Mouse (Mus musculus): ENCODE results near the gene Col4a5. TPM values are rescaled to one million over a fixed set of nuclear protein-coding genes. Genes with fewer than 3 reads are reported as not detected.
A peak's percentile ranks its signal among the peaks of the same experiment; 100 is the strongest.

The Col4a5 gene
- total RNA-seq (2021), result 1 to 10 TPM; 5.5 to 6.3 TPM
- long read RNA-seq, experiment 1, result 0 reads
- long read RNA-seq, experiment 2, partial matches to known transcripts, result 0 of 3 reads
- long read RNA-seq, experiment 2, other reads (novel, unspliced or antisense), result 2 of 3 reads

- intact Hi-C loops (cut with DNase I), result no loop called here
- DNase-seq (ENCODE audit: low spot score in 2 of 2), result peak; percentile 4 to 15
Measured at GRCm38 (mm10) chrX:141475110-141475509, at the start of gene Col4a5. Gene Col4a5 (plus strand): TSS chrX:141475385.

GRCm38 (mm10) chrX:141436780-141437179, 38.4 kb upstream of the Col4a5 start:
- intact Hi-C loops (cut with DNase I), result no loop called here
- DNase-seq (ENCODE audit: low spot score in 2 of 2), result no peak

GRCm38 (mm10) chrX:141439423-141439822, 35.8 kb upstream of the Col4a5 start:
- DNase-seq (ENCODE audit: low spot score in 2 of 2), result no peak
- intact Hi-C loops (cut with DNase I), result no loop called here

DNA sequence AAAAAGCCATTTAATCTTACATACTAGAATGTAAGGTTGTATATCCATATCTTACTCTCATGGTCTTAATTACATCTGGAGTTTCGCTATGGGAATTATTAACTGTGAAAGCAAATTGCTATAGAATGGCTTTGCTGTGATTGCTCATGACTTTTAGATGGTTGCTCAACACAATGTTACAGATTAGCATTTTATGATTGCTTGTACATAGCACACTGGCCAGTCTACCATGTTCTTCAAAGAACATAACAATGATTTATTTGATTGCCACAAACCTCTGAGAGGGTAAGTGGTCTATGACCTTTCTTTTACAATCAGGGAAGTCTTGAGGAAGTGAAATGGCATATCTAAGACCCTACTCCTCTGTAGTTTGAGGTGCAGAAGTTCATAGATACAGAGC, 27.2 kb upstream of the Col4a5 start:
- intact Hi-C loops (cut with DNase I), result no loop called here
- DNase-seq (ENCODE audit: low spot score in 2 of 2), result no peak

DNA sequence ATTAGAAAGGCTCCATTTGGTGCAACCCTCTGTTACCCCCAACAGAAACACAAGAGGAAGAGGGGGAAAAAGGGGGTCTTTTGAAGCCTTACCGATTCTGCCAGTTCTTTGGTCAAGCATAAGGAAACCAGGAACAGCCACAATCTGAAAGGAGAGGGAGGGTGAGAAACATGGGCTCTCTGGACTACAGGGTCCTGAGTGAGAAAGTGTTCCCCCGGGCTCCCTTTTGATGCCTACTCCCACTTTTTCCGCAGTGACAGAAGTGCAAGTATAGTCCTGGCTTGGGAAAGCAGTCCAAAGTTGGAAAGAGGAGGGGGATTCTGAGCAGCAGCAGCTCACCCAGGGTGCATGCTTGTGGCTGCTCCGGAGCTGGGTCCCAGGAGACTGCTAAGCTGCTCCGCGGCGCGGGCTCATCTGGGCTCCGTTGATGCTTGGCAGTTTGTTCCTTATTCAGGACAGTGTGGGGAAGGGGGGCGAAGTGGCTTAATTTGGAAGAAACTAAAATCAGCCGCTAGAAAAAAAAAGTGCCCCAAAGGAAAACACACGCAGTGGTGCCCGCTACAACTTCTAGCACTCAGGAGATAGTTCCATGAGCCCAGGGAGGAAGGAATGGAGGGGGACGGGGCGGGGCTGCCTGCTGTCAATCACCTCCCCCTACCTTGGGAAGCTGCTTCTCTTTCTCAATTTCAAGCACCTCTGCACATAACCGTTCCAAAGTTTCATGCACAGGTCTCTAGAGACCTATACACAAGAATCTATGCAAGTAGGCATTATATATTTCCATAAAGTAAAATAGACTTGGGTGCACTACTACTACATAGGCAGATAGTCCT, 1.5 kb upstream of the Col4a5 start, which contains the start of gene Col4a6:
Col4a6 (minus strand) TSS at position 607 of the 833 bp plus-strand sequence.
- no peak for DNase-seq (ENCODE audit: low spot score in 2 of 2)
- intact Hi-C loops (cut with DNase I), result no loop called here

GRCm38 (mm10) chrX:141475566-141476327, 562 bp downstream of the Col4a5 start:
- peak in 1 of 2 experiments; percentile 2 for DNase-seq (ENCODE audit: low spot score in 2 of 2)
- intact Hi-C loops (cut with DNase I), result no loop called here

GRCm38 (mm10) chrX:141494545-141494944, 19.4 kb downstream of the Col4a5 start:
- intact Hi-C loops (cut with DNase I), result no loop called here
- no peak for DNase-seq (ENCODE audit: low spot score in 2 of 2)

DNA sequence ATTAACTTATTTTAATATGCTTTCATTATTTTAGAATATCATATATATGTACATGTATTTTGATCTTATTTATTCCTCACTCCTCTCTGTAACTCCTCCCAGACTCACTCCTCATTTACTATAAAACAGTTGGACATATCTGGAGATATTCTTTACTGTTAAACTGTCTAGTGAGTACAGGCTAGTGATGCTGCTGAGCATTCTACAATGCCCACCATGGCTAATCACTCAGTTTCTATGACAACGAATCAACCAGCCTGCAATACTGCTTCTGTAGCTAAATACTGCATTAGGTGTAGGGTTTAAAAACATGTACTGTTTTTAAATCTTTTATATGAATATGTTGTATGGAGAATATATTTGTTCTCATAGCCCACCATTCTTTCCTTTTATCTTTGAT, 27.9 kb downstream of the Col4a5 start:
- no peak for DNase-seq (ENCODE audit: low spot score in 2 of 2)
- intact Hi-C loops (cut with DNase I), result no loop called here

DNA sequence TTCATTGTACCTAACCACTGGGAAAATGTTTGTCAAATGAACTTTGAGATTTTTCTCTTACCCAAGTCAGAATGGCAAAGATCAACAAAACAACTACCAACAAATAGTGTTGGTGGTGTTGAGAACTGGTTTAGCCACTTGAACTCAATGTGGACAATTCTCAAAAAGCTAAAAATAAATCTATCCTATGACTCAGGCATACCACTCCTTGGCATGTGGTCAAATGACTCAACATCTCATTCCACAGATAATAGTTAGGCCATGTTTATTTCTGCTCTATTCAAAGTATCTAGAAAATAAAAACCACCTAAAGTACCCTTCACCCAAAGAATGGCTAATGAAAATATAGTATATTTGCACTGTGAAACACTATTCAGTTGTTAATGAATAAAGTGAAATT, 58.3 kb downstream of the Col4a5 start:
- intact Hi-C loops (cut with DNase I), result no loop called here
- no peak for DNase-seq (ENCODE audit: low spot score in 2 of 2)

- no peak for DNase-seq (ENCODE audit: low spot score in 2 of 2)
- intact Hi-C loops (cut with DNase I), result no loop called here
Measured at GRCm38 (mm10) chrX:141547471-141547870, 72.3 kb downstream of the Col4a5 start.

DNA sequence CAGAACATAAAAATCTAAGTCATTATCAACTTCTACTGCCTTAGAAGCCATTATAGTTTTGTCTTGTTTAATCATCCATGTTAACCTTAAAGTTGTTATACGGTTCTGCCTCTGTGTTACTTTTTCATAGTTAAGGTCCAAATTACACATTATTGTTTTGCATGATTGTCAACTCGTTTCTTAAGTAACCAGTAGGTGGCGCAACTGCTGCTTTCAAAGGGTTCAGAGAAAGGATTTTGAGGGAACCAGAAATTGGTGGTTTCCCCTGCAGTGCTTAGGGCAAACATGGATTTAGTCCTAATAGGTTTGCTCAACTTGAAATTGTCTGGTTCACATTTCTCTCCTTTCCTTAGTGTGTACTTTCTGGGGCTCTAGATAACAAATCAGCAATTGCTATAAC, 115.1 kb downstream of the Col4a5 start:
- intact Hi-C loops (cut with DNase I), result loop anchor here (10.0 kb wide), 1 partner anchor 505 kb away; no protein-coding TSS in a partner anchor
- peak; percentile 4 for DNase-seq (ENCODE audit: low spot score in 2 of 2)

DNA sequence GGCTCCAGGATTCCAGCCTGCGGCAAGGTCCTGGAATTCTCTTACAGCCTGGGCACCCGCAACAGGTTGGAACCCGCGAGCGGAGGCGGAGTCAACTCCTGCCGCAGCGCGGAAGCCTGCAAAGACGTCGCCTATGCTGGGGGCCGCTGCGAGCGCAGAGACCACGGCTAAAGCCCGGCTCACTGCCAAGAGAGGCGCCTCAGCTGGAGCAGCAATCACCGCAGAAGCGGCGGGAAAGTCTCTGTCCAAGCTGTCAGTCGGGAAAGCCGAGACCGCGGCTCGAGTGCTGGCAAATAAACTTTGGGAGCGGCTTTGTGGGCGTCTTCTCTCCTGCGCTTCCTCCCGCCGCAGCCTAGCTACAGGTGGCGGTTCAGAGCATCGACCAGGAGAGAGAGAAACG, 246.5 kb downstream of the Col4a5 start:
- intact Hi-C loops (cut with DNase I), result no loop called here
- DNase-seq (ENCODE audit: low spot score in 2 of 2), result peak in 1 of 2 experiments; percentile 3

DNA sequence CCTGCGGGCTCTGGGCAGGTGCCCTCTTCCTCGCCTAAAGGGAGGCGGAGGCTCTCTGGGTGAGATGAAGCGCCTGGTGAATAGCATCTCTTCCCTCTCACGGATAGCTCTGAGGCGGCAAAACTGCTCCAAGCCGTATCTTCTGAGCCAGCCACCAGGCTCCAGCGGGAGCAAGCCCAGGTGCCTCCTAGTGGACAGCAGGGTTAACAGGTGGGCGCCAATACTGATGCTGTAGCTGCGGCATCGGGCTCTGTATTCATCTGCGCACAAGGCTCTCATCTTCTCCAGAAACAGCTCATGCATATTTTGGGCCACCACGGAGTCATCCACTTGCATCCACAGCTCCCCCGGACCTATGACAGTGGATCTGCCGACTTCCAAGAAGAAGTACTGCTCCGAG, 248.8 kb downstream of the Col4a5 start:
- intact Hi-C loops (cut with DNase I), result no loop called here
- DNase-seq (ENCODE audit: low spot score in 2 of 2), result no peak

DNA sequence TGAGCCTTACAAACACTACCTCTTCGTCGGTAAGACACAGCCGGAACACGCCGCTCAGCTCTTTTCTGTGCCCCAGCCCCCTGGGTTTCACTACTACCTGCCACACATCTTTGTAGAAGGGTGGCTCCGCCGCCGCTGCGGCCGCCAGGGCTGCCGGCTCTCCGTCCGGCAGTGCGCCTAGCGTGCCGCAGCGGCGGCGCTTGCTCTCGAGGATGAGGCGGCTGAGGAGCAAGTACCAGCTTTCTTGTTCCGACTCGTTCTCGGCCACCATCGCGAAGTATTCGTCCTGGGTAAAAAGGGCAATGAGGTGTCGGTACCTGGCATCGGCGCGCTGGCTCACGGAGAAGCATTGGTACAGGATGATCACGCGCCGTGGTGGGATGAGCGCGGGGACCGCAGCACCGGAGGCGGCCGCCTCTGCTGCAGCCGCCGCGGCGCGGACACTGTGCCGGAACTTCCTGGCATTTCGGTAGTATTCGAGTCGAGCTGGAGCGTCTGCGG, 249.3 kb downstream of the Col4a5 start:
- intact Hi-C loops (cut with DNase I), result no loop called here
- DNase-seq (ENCODE audit: low spot score in 2 of 2), result peak in 1 of 2 experiments; percentile 4

- no peak for DNase-seq (ENCODE audit: low spot score in 2 of 2)
- intact Hi-C loops (cut with DNase I), result no loop called here
Measured at GRCm38 (mm10) chrX:141724937-141725918, 250.0 kb downstream of the Col4a5 start, which contains the start of gene Irs4. Gene Irs4 (minus strand): TSS chrX:141725263.

DNA sequence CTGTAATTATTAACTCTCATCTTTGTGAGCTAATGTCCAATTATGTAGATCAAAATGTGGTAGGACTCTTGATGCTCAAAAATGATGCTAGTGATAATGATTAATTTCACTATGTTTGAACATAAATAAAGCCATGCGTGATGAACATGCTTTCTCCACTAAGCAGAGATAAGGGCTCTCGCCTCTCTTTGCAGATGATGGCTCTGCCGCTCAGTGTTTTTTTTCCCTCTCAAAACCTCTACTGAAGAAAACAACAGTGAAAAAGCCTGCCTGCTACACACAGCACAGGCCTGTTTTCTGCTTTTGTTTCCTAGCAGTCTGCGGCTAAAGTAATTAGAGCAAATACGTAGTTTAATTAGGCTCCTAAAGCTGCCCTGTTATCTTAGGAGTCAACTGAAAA, 254.4 kb downstream of the Col4a5 start:
- DNase-seq (ENCODE audit: low spot score in 2 of 2), result no peak
- intact Hi-C loops (cut with DNase I), result no loop called here

Data from left cerebral cortex, postnatal 14 days (tissue).